Mouse (Mus musculus): ENCODE data around the gene Nav2.

GRCm38 (mm10) chr7:49477076-49477975 lies 568.8 kb downstream of the Nav2 start:
- TF ChIP-seq POLR2A (IDR thresholded peaks at IDR 0.05; ENCODE audit: control insufficient read depth, extremely low read depth, insufficient read depth, low read length, poor library complexity): no peak
- no peak for TF ChIP-seq CTCF (IDR thresholded peaks at IDR 0.05; ENCODE audit: borderline replicate concordance, control insufficient read depth, extremely low read depth, insufficient read depth, low read length, poor library complexity)
